Mouse (Mus musculus) forebrain, embryonic 15.5 days (tissue): ENCODE measurements around the gene Sec61a1. TPM values are rescaled to one million over a fixed set of nuclear protein-coding genes. Genes with fewer than 3 reads are reported as not detected.

Experiments used
- ATAC-seq: fragments of 200-750 bp; cut with Nextera tagmentation; replicated peaks from 2 replicates; pipeline ENCODE4 v1.8.0; 2017; ENCODE audit warnings: mild to moderate bottlenecking, moderate TSS enrichment, moderate library complexity
- H3K27ac ChIP-seq: fragments of 300-500 bp; sonication (generic); replicated peaks from 2 replicates; pipeline ENCODE4 v1.5.1; 2015; ENCODE audit warnings: mild to moderate bottlenecking, inconsistent platforms
- H3K27me3 ChIP-seq: fragments of 300-500 bp; sonication (generic); 2 replicates; pipeline ENCODE4 v1.6.1; 2015; ENCODE audit warnings: inconsistent platforms
- H3K36me3 ChIP-seq: fragments of 300-500 bp; sonication (generic); 2 replicates; pipeline ENCODE4 v1.6.1; 2015; ENCODE audit warnings: mild to moderate bottlenecking, inconsistent platforms
- H3K4me1 ChIP-seq: fragments of 300-500 bp; sonication (generic); 2 replicates; pipeline ENCODE4 v1.6.1; 2015; ENCODE audit warnings: inconsistent platforms
- H3K4me2 ChIP-seq: fragments of 300-500 bp; sonication (generic); replicated peaks from 2 replicates; pipeline ENCODE4 v1.6.1; 2015; ENCODE audit warnings: mild to moderate bottlenecking, inconsistent platforms
- H3K4me3 ChIP-seq: fragments of 300-500 bp; sonication (generic); 2 replicates; pipeline ENCODE4 v1.5.1; 2015; ENCODE audit warnings: mild to moderate bottlenecking, inconsistent platforms
- H3K9ac ChIP-seq: fragments of 300-500 bp; sonication (generic); replicated peaks from 2 replicates; pipeline ENCODE4 v1.6.1; 2015; ENCODE audit warnings: mild to moderate bottlenecking, inconsistent platforms
- H3K9me3 ChIP-seq: fragments of 300-500 bp; sonication (generic); 2 replicates; pipeline ENCODE4 v1.6.1; 2016; ENCODE audit warnings: inconsistent platforms
- WGBS: fragments of 180-500 bp; shearing (Covaris S2); methylation state at CpG from one replicate; pipeline ENCODE4 v1.1.7; 2015; ENCODE audit warnings: mixed read lengths; 5-methylcytosine and 5-hydroxymethylcytosine counted together
- polyA plus RNA-seq: library from polyadenylated mRNA; unstranded; fragments of >200 nt; fragmentation: Nextera tagmentation; extraction: Ambion mirVana; gene quantifications from 2 replicates; pipeline ENCODE4 v1.2.1, GENCODE M21; 2015

Gene Sec61a1
- polyA plus RNA-seq, 1 experiment from 2014 or later, result 157 TPM

DNA sequence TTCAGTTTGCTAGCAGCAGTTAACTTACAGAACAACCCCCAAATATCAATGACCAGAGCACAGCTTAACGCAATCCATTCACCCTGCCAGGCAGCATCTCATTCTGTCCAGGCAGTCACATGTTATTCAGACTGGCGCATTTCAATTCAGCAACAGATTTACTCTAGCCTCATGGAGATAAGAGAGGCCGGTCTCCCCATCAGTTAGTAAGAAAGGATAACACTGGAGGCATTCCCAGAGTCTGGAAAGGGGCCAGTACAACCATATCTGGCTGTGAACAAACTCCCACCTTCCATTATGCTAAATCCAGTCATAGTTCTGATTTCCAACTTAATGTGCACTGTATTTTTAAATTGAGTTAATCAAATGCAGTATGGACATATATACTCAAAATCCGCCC lies 4.2 kb downstream of the Sec61a1 start:
- Histone ChIP-seq H3K4me3 (no peak overlapping the region), H3K4me1 (peaks cover 21% of the 10 kb centered on the region), H3K9me3 (no peaks in the 10 kb centered on the region), H3K4me2 (no peak overlapping the region), H3K27me3 (no peaks in the 10 kb centered on the region), H3K27ac (no peak overlapping the region), H3K36me3 (peaks cover 65% of the 10 kb centered on the region), H3K9ac (no peak overlapping the region)
- 86% methylated on average over 4 of the region's 4 CpGs for WGBS
- ATAC-seq, result no peak

DNA sequence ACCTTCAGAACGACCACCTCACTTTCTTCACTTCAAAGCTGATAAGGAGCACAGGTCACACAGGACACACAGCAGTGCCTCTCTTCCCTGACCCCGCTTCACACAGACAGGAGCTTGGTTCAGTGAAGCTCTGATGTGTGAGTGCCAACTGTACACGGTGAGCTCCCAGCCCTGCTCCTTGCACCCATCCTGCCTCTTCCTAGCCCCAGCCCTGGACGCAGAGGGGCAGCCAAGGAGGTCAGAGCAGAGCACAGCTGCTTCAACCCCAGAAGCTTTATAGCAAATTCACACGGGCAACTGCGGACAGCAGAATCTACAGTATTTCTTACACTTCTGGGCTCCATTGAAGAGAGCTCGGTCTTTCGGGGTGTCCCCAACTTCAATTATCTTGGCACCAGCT lies 4.7 kb downstream of the Sec61a1 start:
- Histone ChIP-seq H3K27me3 (no peaks in the 10 kb centered on the region), H3K4me1 (peaks cover 17% of the 10 kb centered on the region), H3K4me2 (no peak overlapping the region), H3K4me3 (no peak overlapping the region), H3K9me3 (no peaks in the 10 kb centered on the region), H3K27ac (no peak overlapping the region), H3K36me3 (peaks cover 69% of the 10 kb centered on the region), H3K9ac (no peak overlapping the region)
- WGBS, result 93% methylated on average over 8 of the region's 8 CpGs
- ATAC-seq, result no peak

DNA sequence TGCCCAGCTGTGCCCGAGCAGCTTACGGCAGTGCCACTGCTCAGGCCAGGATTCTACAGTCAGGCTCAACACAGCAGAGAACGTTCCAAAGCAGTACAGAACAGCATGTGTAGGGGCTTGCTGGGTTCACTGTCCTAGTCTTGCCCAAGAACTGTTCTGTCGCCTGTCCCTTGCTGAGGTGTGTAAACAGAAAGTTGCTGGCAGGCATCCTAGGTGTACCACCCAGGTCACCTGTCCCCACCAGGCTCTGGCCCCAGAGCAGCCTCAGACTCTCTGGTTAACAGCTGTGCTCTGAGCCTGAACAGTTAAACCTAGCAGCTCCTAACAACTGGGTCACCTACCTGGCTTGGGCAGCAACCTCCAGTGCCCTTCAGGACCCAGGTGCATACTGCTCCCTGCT lies 15.7 kb downstream of the Sec61a1 start:
- H3K9ac ChIP-seq, result no peak overlapping the region
- H3K36me3 ChIP-seq, result peaks cover 60% of the 10 kb centered on the region
- no peak overlapping the region for H3K27ac ChIP-seq
- WGBS, result 97% methylated on average over 4 of the region's 4 CpGs
- H3K4me2 ChIP-seq, result no peak overlapping the region
- H3K4me3 ChIP-seq, result no peak overlapping the region
- no peak for ATAC-seq
- no peaks in the 10 kb centered on the region for H3K9me3 ChIP-seq
- peaks cover 7% of the 10 kb centered on the region; the same call in 1 of the 2 replicates for H3K4me1 ChIP-seq
- H3K27me3 ChIP-seq, result no peaks in the 10 kb centered on the region

GRCm38 (mm10) chr6:88502030-88502970 lies 16.4 kb downstream of the Sec61a1 start:
- Histone ChIP-seq H3K27ac (no peak overlapping the region), H3K9ac (no peak overlapping the region), H3K9me3 (no peaks in the 10 kb centered on the region), H3K4me3 (no peak overlapping the region), H3K36me3 (peaks cover 56% of the 10 kb centered on the region), H3K4me2 (no peak overlapping the region), H3K4me1 (peaks cover 7% of the 10 kb centered on the region; the same call in 1 of the 2 replicates), H3K27me3 (no peaks in the 10 kb centered on the region)
- no peak for ATAC-seq
- 83% methylated on average over 13 of the region's 13 CpGs for WGBS

- H3K27ac ChIP-seq, result no peak overlapping the region
- H3K36me3 ChIP-seq, result peaks cover 41% of the 10 kb centered on the region
- peak; percentile 47 for ATAC-seq
Measured at GRCm38 (mm10) chr6:88500405-88500767, 18.3 kb downstream of the Sec61a1 start.

GRCm38 (mm10) chr6:88499481-88500404 lies 19.0 kb downstream of the Sec61a1 start:
- Histone ChIP-seq H3K27ac (no peak overlapping the region), H3K27me3 (no peaks in the 10 kb centered on the region), H3K9me3 (no peaks in the 10 kb centered on the region), H3K4me1 (peaks cover 7% of the 10 kb centered on the region; the same call in 1 of the 2 replicates), H3K4me3 (peak overlapping the region; percentile 58), H3K9ac (peak overlapping the region; percentile 63), H3K36me3 (peaks cover 35% of the 10 kb centered on the region), H3K4me2 (peak overlapping the region; percentile 89)
- peak; percentile 84 for ATAC-seq
- 3% methylated on average over 74 of the region's 76 CpGs for WGBS

More at GRCm38 (mm10) chr6:88500405-88500767, 18.3 kb downstream of the Sec61a1 start:
- H3K9ac ChIP-seq, result peak overlapping the region; percentile 63; the same call in 1 of the 2 replicates
- peak overlapping the region; percentile 89 for H3K4me2 ChIP-seq
- 5% methylated on average over 3 of the region's 3 CpGs for WGBS
- peak overlapping the region; percentile 58 for H3K4me3 ChIP-seq
- H3K27me3 ChIP-seq, result no peaks in the 10 kb centered on the region
- H3K9me3 ChIP-seq, result no peaks in the 10 kb centered on the region
- H3K4me1 ChIP-seq, result peaks cover 7% of the 10 kb centered on the region; the same call in 1 of the 2 replicates

- H3K9ac ChIP-seq, result no peak overlapping the region
- no peaks in the 10 kb centered on the region for H3K9me3 ChIP-seq
- H3K4me3 ChIP-seq, result no peak overlapping the region
- WGBS, result 82% methylated on average over 6 of the region's 6 CpGs
- no peak overlapping the region for H3K4me2 ChIP-seq
- no peak for ATAC-seq
- no peaks in the 10 kb centered on the region for H3K27me3 ChIP-seq
- H3K27ac ChIP-seq, result no peak overlapping the region
- peaks cover 14% of the 10 kb centered on the region for H3K4me1 ChIP-seq
- 0 out of 2 replicates have a peak, but pooled peaks cover 14% of the 10 kb centered on the region for H3K36me3 ChIP-seq
Measured at GRCm38 (mm10) chr6:88493712-88494111, 25.0 kb downstream of the Sec61a1 start.

- peak; percentile 87 for ATAC-seq
- peak overlapping the region; percentile 32 for H3K27ac ChIP-seq
Measured at GRCm38 (mm10) chr6:88490629-88491354, 27.9 kb downstream of the Sec61a1 start.

DNA sequence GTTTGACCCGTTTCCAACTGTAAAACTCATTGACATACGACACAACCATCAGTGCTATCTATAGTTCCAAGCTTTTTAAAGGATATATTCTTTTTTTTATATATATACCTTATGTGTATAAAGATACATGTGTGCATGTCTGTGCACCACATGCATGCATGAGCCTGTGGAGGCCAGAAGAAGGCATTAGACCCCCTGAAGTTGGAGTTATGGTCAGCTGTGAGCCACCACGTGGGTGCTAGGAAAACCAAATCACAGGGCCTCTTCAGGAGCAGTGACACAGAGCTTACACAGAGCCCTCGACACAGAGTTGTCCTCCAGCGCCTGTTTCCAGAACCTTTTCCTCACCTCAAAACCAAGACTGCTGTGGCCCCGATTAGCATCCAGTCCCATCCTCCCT lies 28.9 kb downstream of the Sec61a1 start:
- H3K9me3 ChIP-seq, result no peaks in the 10 kb centered on the region
- no peak for ATAC-seq
- H3K36me3 ChIP-seq, result peaks cover 21% of the 10 kb centered on the region
- H3K9ac ChIP-seq, result no peak overlapping the region
- no peak overlapping the region for H3K4me3 ChIP-seq
- no peaks in the 10 kb centered on the region for H3K27me3 ChIP-seq
- H3K27ac ChIP-seq, result no peak overlapping the region
- H3K4me2 ChIP-seq, result no peak overlapping the region
- WGBS, result 84% methylated on average over 6 of the region's 6 CpGs
- peaks cover 21% of the 10 kb centered on the region for H3K4me1 ChIP-seq

More at GRCm38 (mm10) chr6:88490629-88491354, 27.9 kb downstream of the Sec61a1 start:
- 56% methylated on average over 12 of the region's 12 CpGs for WGBS
- Histone ChIP-seq H3K27me3 (no peaks in the 10 kb centered on the region), H3K4me2 (no peak overlapping the region), H3K9me3 (no peaks in the 10 kb centered on the region), H3K4me1 (peaks cover 21% of the 10 kb centered on the region), H3K4me3 (no peak overlapping the region), H3K36me3 (peaks cover 13% of the 10 kb centered on the region), H3K9ac (no peak overlapping the region)

DNA sequence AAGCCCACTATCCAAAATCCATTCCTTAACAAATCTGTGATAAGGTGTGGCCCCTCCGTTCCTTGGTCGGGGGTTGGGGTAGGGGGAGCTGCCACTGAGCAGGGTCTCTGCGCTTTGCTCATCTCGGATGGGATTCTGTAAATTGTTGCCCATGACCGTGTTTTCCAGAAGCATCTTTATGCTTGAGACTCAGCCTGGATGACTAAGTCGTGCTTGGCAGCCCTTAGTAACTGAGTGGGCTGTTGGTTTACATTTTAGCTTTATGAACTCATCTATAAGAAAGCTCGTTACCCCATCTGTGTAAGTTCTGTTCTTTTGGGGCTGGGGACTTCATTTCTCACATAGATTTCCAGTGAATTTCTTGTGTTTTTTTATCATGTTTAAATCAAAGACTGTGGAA lies 29.7 kb downstream of the Sec61a1 start:
- no peak for ATAC-seq
- WGBS, result 86% methylated on average over 7 of the region's 7 CpGs
- peaks cover 29% of the 10 kb centered on the region for H3K36me3 ChIP-seq
- H3K4me3 ChIP-seq, result no peak overlapping the region
- peaks cover 21% of the 10 kb centered on the region for H3K4me1 ChIP-seq
- no peaks in the 10 kb centered on the region for H3K27me3 ChIP-seq
- H3K4me2 ChIP-seq, result no peak overlapping the region
- no peaks in the 10 kb centered on the region for H3K9me3 ChIP-seq
- no peak overlapping the region for H3K9ac ChIP-seq
- H3K27ac ChIP-seq, result no peak overlapping the region

DNA sequence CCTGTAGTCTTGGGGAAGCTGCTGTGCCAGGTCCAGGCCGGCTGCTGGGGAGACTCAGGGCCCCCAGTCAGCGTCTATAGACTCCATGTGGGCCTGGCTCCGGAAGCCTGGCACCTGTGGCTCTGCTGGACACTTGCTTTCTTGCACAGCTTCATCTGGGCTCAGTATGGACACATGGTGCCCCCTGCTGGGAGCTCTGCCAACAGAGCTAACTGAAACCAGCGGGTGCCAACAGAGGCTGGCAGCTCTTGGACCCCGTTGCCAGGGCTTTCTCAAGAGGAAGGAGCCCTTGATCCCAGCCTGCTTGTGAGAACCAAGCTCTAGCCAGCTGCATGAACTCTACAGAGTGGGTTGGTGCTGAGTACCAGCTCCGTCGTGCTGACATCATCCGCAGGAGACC lies 31.8 kb downstream of the Sec61a1 start:
- ATAC-seq, result peak; percentile 53; the same call in 1 of the 2 replicates
- H3K27ac ChIP-seq, result no peak overlapping the region
- H3K27me3 ChIP-seq, result no peaks in the 10 kb centered on the region
- no peak overlapping the region for H3K4me2 ChIP-seq
- H3K9ac ChIP-seq, result no peak overlapping the region
- peaks cover 27% of the 10 kb centered on the region for H3K4me1 ChIP-seq
- WGBS, result 61% methylated on average over 8 of the region's 8 CpGs
- H3K4me3 ChIP-seq, result no peak overlapping the region
- H3K36me3 ChIP-seq, result peaks cover 44% of the 10 kb centered on the region
- no peaks in the 10 kb centered on the region for H3K9me3 ChIP-seq
